Mouse (Mus musculus): ENCODE results near the gene Zpld1. TPM values are rescaled to one million over a fixed set of nuclear protein-coding genes. Genes with fewer than 3 reads are reported as not detected.

Zpld1 gene
- total and polyA plus RNA-seq, 2 experiments from 2014 or later, result 1.8 to 2.6 TPM

- no peak for TF ChIP-seq CTCF (IDR thresholded peaks at IDR 0.05; ENCODE audit: low read depth)
- Histone ChIP-seq H3K9ac (no peak overlapping the region), H3K4me1 (ENCODE audit: insufficient read depth) (no peaks in the 10 kb centered on the region), H3K9me3 (ENCODE audit: low read length) (no peaks in the 10 kb centered on the region), H3K27me3 (ENCODE audit: insufficient read depth, low read length) (no peaks in the 10 kb centered on the region), H3K36me3 (ENCODE audit: insufficient read depth) (no peaks in the 10 kb centered on the region), H3K4me3 (ENCODE audit: low read depth, low read length) (no peak overlapping the region), H3K27ac (ENCODE audit: low read depth, low read length) (no peak overlapping the region), H3K4me2 (ENCODE audit: low read depth) (no peak overlapping the region)
- 10% methylated on average over 4 of the region's 4 CpGs for WGBS
- ATAC-seq (no peak), DNase-seq (peak; percentile 1)
Observed at GRCm38 (mm10) chr16:55265281-55265680, 32.5 kb downstream of the Zpld1 start.

DNA sequence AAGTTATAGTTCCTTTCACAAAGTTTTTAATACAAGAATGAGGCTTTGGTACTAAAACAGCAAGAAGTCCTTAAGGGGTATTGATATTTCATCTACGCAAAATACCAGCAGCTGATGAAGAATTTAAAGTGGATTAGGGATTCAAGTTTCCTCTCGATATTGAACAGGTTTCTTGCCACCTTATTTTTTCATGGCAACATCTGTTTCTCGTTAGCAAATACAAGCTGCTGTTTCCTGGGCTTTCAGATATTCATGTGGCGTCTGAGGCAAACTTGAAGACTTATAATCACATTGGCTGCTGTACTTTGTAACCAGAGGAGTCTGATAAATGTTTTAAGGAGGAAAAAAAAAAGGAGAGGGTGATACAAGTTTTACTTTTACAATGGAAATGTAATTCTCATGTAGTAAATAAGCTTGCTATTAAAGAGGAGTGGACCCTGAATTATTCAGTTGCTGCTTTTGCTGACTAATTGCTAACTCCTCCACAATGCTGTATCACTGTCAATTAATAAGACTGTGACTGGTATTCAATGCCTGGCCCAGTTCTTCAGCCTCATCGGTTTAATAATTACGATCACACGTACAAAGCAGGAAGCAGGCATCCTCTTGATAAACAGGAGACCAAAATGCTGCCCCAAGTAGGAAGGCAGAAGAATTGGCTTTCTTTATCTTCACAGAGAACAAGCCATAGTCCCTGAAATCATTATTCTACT, 36.8 kb downstream of the Zpld1 start:
- no peaks in the 10 kb centered on the region for H3K36me3 ChIP-seq (ENCODE audit: insufficient read depth)
- H3K27ac ChIP-seq (ENCODE audit: low read depth, low read length), result no peak overlapping the region
- H3K4me2 ChIP-seq (ENCODE audit: low read depth), result no peak overlapping the region
- H3K27me3 ChIP-seq (ENCODE audit: insufficient read depth, low read length), result no peaks in the 10 kb centered on the region
- 34% methylated on average over 7 of the region's 7 CpGs for WGBS
- no peaks in the 10 kb centered on the region for H3K4me1 ChIP-seq (ENCODE audit: insufficient read depth)
- DNase-seq (no peak), ATAC-seq (no peak)
- no peak overlapping the region for H3K4me3 ChIP-seq (ENCODE audit: low read depth, low read length)
- no peaks in the 10 kb centered on the region for H3K9me3 ChIP-seq (ENCODE audit: low read length)
- no peak for TF ChIP-seq CTCF (IDR thresholded peaks at IDR 0.05; ENCODE audit: low read depth)
- H3K9ac ChIP-seq, result no peak overlapping the region

GRCm38 (mm10) chr16:55259719-55260118, 38.1 kb downstream of the Zpld1 start:
- Histone ChIP-seq H3K27me3 (ENCODE audit: insufficient read depth, low read length) (no peaks in the 10 kb centered on the region), H3K9me3 (ENCODE audit: low read length) (no peaks in the 10 kb centered on the region), H3K36me3 (ENCODE audit: insufficient read depth) (no peaks in the 10 kb centered on the region), H3K27ac (ENCODE audit: low read depth, low read length) (no peak overlapping the region), H3K4me2 (ENCODE audit: low read depth) (no peak overlapping the region), H3K4me3 (ENCODE audit: low read depth, low read length) (no peak overlapping the region), H3K4me1 (ENCODE audit: insufficient read depth) (no peaks in the 10 kb centered on the region), H3K9ac (no peak overlapping the region)
- ATAC-seq (peak; percentile 82; the same call in 1 of the 2 replicates), DNase-seq (peak; percentile 44)
- 64% methylated on average over 6 of the region's 6 CpGs for WGBS
- TF ChIP-seq CTCF (IDR thresholded peaks at IDR 0.05; ENCODE audit: low read depth), result no peak

DNA sequence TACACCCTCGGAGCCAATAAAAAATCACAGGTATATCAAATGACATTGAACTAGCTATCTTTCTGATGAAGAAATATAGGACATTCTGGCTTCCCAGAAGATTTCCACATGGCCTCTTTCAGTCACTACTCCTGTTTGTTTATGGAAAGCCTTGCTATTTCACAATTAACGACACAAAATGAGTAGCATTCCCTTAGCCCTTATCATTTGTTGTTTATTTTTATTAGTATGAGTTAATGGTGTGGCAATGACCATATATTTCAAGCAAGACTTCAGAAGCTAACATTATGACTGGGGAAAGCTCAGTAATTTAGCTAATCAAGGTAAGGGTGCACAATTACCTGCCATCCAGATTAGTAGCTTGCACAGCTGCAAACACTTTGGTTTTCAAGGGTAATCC, 56.8 kb downstream of the Zpld1 start:
- DNase-seq, result no peak
- no peak overlapping the region for H3K4me2 ChIP-seq (ENCODE audit: low read depth)
- no peak for TF ChIP-seq CTCF (IDR thresholded peaks at IDR 0.05; ENCODE audit: low read depth)
- no peak overlapping the region for H3K27ac ChIP-seq (ENCODE audit: low read depth, low read length)
- no peaks in the 10 kb centered on the region for H3K36me3 ChIP-seq (ENCODE audit: insufficient read depth)
- no peak overlapping the region for H3K9ac ChIP-seq
- no peaks in the 10 kb centered on the region for H3K27me3 ChIP-seq (ENCODE audit: insufficient read depth, low read length)
- no peak overlapping the region for H3K4me3 ChIP-seq (ENCODE audit: low read depth, low read length)
- ATAC-seq, result no peak
- no peaks in the 10 kb centered on the region for H3K9me3 ChIP-seq (ENCODE audit: low read length)
- no peaks in the 10 kb centered on the region for H3K4me1 ChIP-seq (ENCODE audit: insufficient read depth)
- WGBS, result 83% methylated on average over 2 of the region's 2 CpGs

DNA sequence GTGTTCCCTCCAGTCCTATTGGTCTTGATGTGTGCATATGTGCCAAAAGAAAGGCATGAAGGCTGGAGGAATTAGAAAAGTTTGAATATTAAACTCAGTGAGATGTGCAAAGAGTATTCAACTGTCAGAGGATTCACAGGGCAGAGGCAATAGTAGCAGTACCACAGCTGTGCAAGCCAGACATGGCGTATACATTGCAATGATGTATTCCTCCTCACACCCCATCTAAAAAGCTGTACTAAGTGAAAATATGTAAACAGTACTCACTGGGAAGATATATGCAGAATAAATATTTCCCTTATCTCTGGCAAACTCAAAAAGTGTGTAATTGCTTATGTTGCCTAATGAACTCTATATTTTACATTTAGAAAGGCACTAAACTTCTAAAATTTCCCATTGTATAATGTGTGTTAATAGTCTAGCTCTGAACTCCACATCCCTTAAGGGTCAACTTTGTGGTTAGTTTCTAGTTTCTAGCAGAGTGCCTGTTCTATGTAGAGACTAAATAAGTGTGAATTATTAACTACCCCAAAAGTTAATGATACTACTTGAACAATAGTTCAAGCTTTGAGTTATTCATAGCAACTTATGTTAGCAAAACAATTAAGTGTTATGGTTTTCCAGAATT, 68.7 kb downstream of the Zpld1 start:
- ATAC-seq (no peak), DNase-seq (no peak)
- TF ChIP-seq CTCF (IDR thresholded peaks at IDR 0.05; ENCODE audit: low read depth), result no peak
- Histone ChIP-seq H3K9ac (no peak overlapping the region), H3K27ac (ENCODE audit: low read depth, low read length) (no peak overlapping the region), H3K4me3 (ENCODE audit: low read depth, low read length) (no peak overlapping the region), H3K4me1 (ENCODE audit: insufficient read depth) (no peaks in the 10 kb centered on the region), H3K4me2 (ENCODE audit: low read depth) (no peak overlapping the region), H3K27me3 (ENCODE audit: insufficient read depth, low read length) (no peaks in the 10 kb centered on the region), H3K36me3 (ENCODE audit: insufficient read depth) (no peaks in the 10 kb centered on the region), H3K9me3 (ENCODE audit: low read length) (no peaks in the 10 kb centered on the region)
- WGBS, result 92% methylated on average over 1 of the region's 1 CpGs

GRCm38 (mm10) chr16:55203945-55204344, 93.8 kb downstream of the Zpld1 start:
- Histone ChIP-seq H3K27ac (ENCODE audit: low read depth, low read length) (no peak overlapping the region), H3K4me1 (ENCODE audit: insufficient read depth) (no peaks in the 10 kb centered on the region), H3K9ac (no peak overlapping the region), H3K4me2 (ENCODE audit: low read depth) (no peak overlapping the region), H3K4me3 (ENCODE audit: low read depth, low read length) (no peak overlapping the region), H3K9me3 (ENCODE audit: low read length) (no peaks in the 10 kb centered on the region), H3K27me3 (ENCODE audit: insufficient read depth, low read length) (no peaks in the 10 kb centered on the region), H3K36me3 (ENCODE audit: insufficient read depth) (no peaks in the 10 kb centered on the region)
- DNase-seq (no peak), ATAC-seq (peak; percentile 69)
- no peak for TF ChIP-seq CTCF (IDR thresholded peaks at IDR 0.05; ENCODE audit: low read depth)
- 76% methylated on average over 1 of the region's 1 CpGs for WGBS

GRCm38 (mm10) chr16:55190397-55190796, 107.4 kb downstream of the Zpld1 start:
- H3K36me3 ChIP-seq (ENCODE audit: insufficient read depth), result no peaks in the 10 kb centered on the region
- ATAC-seq (no peak), DNase-seq (no peak)
- 14% methylated on average over 2 of the region's 2 CpGs for WGBS
- no peak for TF ChIP-seq CTCF (IDR thresholded peaks at IDR 0.05; ENCODE audit: low read depth)
- no peak overlapping the region for H3K4me2 ChIP-seq (ENCODE audit: low read depth)
- H3K27ac ChIP-seq (ENCODE audit: low read depth, low read length), result no peak overlapping the region
- no peaks in the 10 kb centered on the region for H3K4me1 ChIP-seq (ENCODE audit: insufficient read depth)
- no peaks in the 10 kb centered on the region for H3K27me3 ChIP-seq (ENCODE audit: insufficient read depth, low read length)
- no peak overlapping the region for H3K9ac ChIP-seq
- no peaks in the 10 kb centered on the region for H3K9me3 ChIP-seq (ENCODE audit: low read length)
- no peak overlapping the region for H3K4me3 ChIP-seq (ENCODE audit: low read depth, low read length)
